Mouse (Mus musculus): ENCODE measurements around the gene Ptk7. TPM values are rescaled to one million over a fixed set of nuclear protein-coding genes. Genes with fewer than 3 reads are reported as not detected.

Ptk7 gene
- polyA plus RNA-seq, 1 experiment from 2014 or later, result 16.0 TPM

DNA sequence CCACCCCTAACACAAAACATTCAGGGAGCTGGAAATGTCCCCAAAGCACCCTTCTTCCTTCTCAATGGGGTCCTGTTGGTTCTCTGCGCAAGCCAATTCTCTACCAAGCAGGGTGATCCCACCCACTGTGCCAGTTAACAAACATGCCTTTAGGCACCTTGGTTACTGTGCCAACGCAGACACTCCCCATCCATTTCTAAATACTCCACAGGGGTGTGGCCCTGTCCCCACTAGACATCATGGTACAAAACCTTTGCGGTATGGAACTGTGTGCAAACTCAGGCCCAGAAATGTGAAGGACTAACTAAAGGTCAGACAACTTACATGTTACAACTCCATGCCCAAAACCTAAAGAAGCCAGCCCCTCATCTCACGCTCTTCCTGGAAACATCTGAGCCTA is 36.2 kb downstream of the Ptk7 start:
- Histone ChIP-seq H3K4me1 (replicated peaks; ENCODE audit: control insufficient read depth, insufficient read depth, low read length) (no peaks in the 10 kb centered on the region; the same call in 1 of the 2 replicates), H3K36me3 (ENCODE audit: control insufficient read depth, insufficient read depth, low read length) (no peaks in the 10 kb centered on the region; the same call in 1 of the 2 replicates), H3K27me3 (ENCODE audit: control insufficient read depth, insufficient read depth, low read length) (no peaks in the 10 kb centered on the region), H3K27ac (ENCODE audit: low read depth, low read length) (no peak overlapping the region), H3K4me3 (ENCODE audit: low read depth, low read length) (no peak overlapping the region), H3K9me3 (ENCODE audit: control insufficient read depth, low read length) (no peaks in the 10 kb centered on the region), H3K4me2 (replicated peaks; ENCODE audit: low read depth, low read length) (no peak overlapping the region), H3K9ac (ENCODE audit: low read depth, low read length) (no peak overlapping the region)
- DNase-seq (ENCODE audit: low spot score), result no peak
- no peak for ATAC-seq (ENCODE audit: low FRiP score)
- WGBS, result 94% methylated on average over 4 of the region's 4 CpGs

GRCm38 (mm10) chr17:46591406-46591805 is 37.9 kb downstream of the Ptk7 start:
- no peak overlapping the region for H3K4me3 ChIP-seq (ENCODE audit: low read depth, low read length)
- H3K4me1 ChIP-seq (replicated peaks; ENCODE audit: control insufficient read depth, insufficient read depth, low read length), result no peaks in the 10 kb centered on the region; the same call in 1 of the 2 replicates
- H3K9me3 ChIP-seq (ENCODE audit: control insufficient read depth, low read length), result no peaks in the 10 kb centered on the region
- H3K27me3 ChIP-seq (ENCODE audit: control insufficient read depth, insufficient read depth, low read length), result no peaks in the 10 kb centered on the region
- no peak overlapping the region for H3K27ac ChIP-seq (ENCODE audit: low read depth, low read length)
- ATAC-seq (ENCODE audit: low FRiP score) (no peak), DNase-seq (ENCODE audit: low spot score) (no peak)
- no peaks in the 10 kb centered on the region; the same call in 1 of the 2 replicates for H3K36me3 ChIP-seq (ENCODE audit: control insufficient read depth, insufficient read depth, low read length)
- H3K9ac ChIP-seq (ENCODE audit: low read depth, low read length), result no peak overlapping the region
- no peak overlapping the region for H3K4me2 ChIP-seq (replicated peaks; ENCODE audit: low read depth, low read length)
- 90% methylated on average over 19 of the region's 19 CpGs for WGBS

DNA sequence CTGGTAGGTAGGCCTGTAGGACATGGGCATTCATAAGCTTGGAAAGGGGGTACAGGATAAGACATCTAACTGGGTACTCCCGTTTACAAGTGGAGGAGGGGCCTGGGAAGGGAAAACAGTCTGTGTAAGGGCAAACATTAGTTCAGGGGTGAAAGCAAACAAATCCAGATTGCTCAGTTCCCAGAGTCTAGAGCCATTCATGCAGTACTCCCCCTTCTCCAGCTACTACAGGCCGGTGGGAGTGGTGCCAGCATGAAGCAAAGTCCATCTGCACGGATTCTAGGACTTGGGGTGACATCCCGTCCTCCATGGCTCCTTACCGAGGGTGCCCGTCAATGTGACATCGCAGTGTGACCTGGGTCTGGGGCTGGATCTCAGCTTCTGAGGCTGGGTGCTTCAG is 38.9 kb downstream of the Ptk7 start:
- Histone ChIP-seq H3K27me3 (ENCODE audit: control insufficient read depth, insufficient read depth, low read length) (no peaks in the 10 kb centered on the region), H3K27ac (ENCODE audit: low read depth, low read length) (no peak overlapping the region), H3K4me2 (replicated peaks; ENCODE audit: low read depth, low read length) (no peak overlapping the region), H3K9me3 (ENCODE audit: control insufficient read depth, low read length) (no peaks in the 10 kb centered on the region), H3K36me3 (ENCODE audit: control insufficient read depth, insufficient read depth, low read length) (no peaks in the 10 kb centered on the region; the same call in 1 of the 2 replicates), H3K4me1 (replicated peaks; ENCODE audit: control insufficient read depth, insufficient read depth, low read length) (no peaks in the 10 kb centered on the region; the same call in 1 of the 2 replicates), H3K9ac (ENCODE audit: low read depth, low read length) (no peak overlapping the region), H3K4me3 (ENCODE audit: low read depth, low read length) (no peak overlapping the region)
- no peak for DNase-seq (ENCODE audit: low spot score)
- ATAC-seq (ENCODE audit: low FRiP score), result no peak
- WGBS, result 93% methylated on average over 7 of the region's 7 CpGs

GRCm38 (mm10) chr17:46589635-46590314 is 39.5 kb downstream of the Ptk7 start:
- H3K9me3 ChIP-seq (ENCODE audit: control insufficient read depth, low read length), result no peaks in the 10 kb centered on the region
- H3K9ac ChIP-seq (ENCODE audit: low read depth, low read length), result no peak overlapping the region
- DNase-seq (ENCODE audit: low spot score) (no peak), ATAC-seq (ENCODE audit: low FRiP score) (no peak)
- no peak overlapping the region for H3K27ac ChIP-seq (ENCODE audit: low read depth, low read length)
- H3K4me1 ChIP-seq (replicated peaks; ENCODE audit: control insufficient read depth, insufficient read depth, low read length), result no peaks in the 10 kb centered on the region; the same call in 1 of the 2 replicates
- 85% methylated on average over 16 of the region's 16 CpGs for WGBS
- H3K36me3 ChIP-seq (ENCODE audit: control insufficient read depth, insufficient read depth, low read length), result peaks cover under 1% of the 10 kb centered on the region; the same call in 1 of the 2 replicates
- no peak overlapping the region for H3K4me3 ChIP-seq (ENCODE audit: low read depth, low read length)
- H3K4me2 ChIP-seq (replicated peaks; ENCODE audit: low read depth, low read length), result no peak overlapping the region
- no peaks in the 10 kb centered on the region for H3K27me3 ChIP-seq (ENCODE audit: control insufficient read depth, insufficient read depth, low read length)

GRCm38 (mm10) chr17:46588913-46589312 is 40.4 kb downstream of the Ptk7 start:
- no peak overlapping the region for H3K27ac ChIP-seq (ENCODE audit: low read depth, low read length)
- H3K27me3 ChIP-seq (ENCODE audit: control insufficient read depth, insufficient read depth, low read length), result no peaks in the 10 kb centered on the region
- H3K36me3 ChIP-seq (ENCODE audit: control insufficient read depth, insufficient read depth, low read length), result peaks cover 3% of the 10 kb centered on the region; the same call in 1 of the 2 replicates
- H3K9ac ChIP-seq (ENCODE audit: low read depth, low read length), result no peak overlapping the region
- no peaks in the 10 kb centered on the region for H3K9me3 ChIP-seq (ENCODE audit: control insufficient read depth, low read length)
- H3K4me2 ChIP-seq (replicated peaks; ENCODE audit: low read depth, low read length), result no peak overlapping the region
- no peak for DNase-seq (ENCODE audit: low spot score)
- no peaks in the 10 kb centered on the region for H3K4me1 ChIP-seq (replicated peaks; ENCODE audit: control insufficient read depth, insufficient read depth, low read length)
- no peak for ATAC-seq (ENCODE audit: low FRiP score)
- 97% methylated on average over 6 of the region's 6 CpGs for WGBS
- H3K4me3 ChIP-seq (ENCODE audit: low read depth, low read length), result no peak overlapping the region

DNA sequence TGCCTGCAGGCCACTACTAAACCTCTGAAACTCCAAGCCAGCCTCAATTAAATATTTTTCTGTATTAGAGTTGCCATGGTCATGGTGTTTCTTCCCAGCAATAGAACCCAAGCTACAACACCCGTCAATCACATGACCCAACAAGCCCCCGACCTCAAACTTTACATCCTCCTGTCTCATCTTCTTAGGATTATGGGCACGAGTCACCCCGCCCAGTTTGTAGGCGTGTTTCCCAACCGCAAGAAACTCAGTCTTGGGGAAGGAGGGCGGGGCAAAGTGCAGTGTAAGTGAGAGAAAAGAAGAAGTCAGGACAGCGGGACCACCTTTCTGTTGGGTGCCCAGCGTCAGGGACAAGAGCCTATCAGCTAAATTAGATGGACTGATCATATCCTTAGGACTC is 41.1 kb downstream of the Ptk7 start:
- Histone ChIP-seq H3K36me3 (ENCODE audit: control insufficient read depth, insufficient read depth, low read length) (peaks cover 3% of the 10 kb centered on the region; the same call in 1 of the 2 replicates), H3K4me3 (ENCODE audit: low read depth, low read length) (no peak overlapping the region), H3K9ac (ENCODE audit: low read depth, low read length) (no peak overlapping the region), H3K4me1 (replicated peaks; ENCODE audit: control insufficient read depth, insufficient read depth, low read length) (no peaks in the 10 kb centered on the region), H3K9me3 (ENCODE audit: control insufficient read depth, low read length) (no peaks in the 10 kb centered on the region), H3K4me2 (replicated peaks; ENCODE audit: low read depth, low read length) (no peak overlapping the region), H3K27ac (ENCODE audit: low read depth, low read length) (no peak overlapping the region), H3K27me3 (ENCODE audit: control insufficient read depth, insufficient read depth, low read length) (no peaks in the 10 kb centered on the region)
- no peak for DNase-seq (ENCODE audit: low spot score)
- no peak for ATAC-seq (ENCODE audit: low FRiP score)
- 89% methylated on average over 9 of the region's 9 CpGs for WGBS

DNA sequence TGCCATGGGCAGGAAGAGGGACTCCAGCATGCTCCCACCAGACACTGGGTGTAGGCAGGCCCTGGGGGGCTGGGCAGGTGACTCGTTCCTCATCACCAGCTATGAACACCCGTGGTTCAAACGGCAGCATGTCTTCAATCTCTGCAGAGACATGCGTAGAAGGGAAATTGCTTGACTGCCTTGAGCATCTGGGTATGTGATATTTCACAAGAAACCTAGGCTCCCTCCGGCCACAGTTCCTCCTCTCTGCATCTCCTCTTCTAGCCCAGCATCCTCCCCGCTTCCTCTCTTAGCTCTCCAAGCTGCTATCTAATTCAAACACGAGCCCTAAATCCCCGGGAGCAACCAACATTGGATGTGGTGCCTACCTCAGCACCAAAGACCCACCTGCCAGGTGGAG is 43.0 kb downstream of the Ptk7 start:
- no peaks in the 10 kb centered on the region for H3K4me1 ChIP-seq (replicated peaks; ENCODE audit: control insufficient read depth, insufficient read depth, low read length)
- H3K36me3 ChIP-seq (ENCODE audit: control insufficient read depth, insufficient read depth, low read length), result peaks cover 3% of the 10 kb centered on the region; the same call in 1 of the 2 replicates
- H3K9me3 ChIP-seq (ENCODE audit: control insufficient read depth, low read length), result no peaks in the 10 kb centered on the region
- no peak overlapping the region for H3K27ac ChIP-seq (ENCODE audit: low read depth, low read length)
- no peak overlapping the region for H3K4me3 ChIP-seq (ENCODE audit: low read depth, low read length)
- H3K27me3 ChIP-seq (ENCODE audit: control insufficient read depth, insufficient read depth, low read length), result no peaks in the 10 kb centered on the region
- DNase-seq (ENCODE audit: low spot score) (no peak), ATAC-seq (ENCODE audit: low FRiP score) (no peak)
- WGBS, result 93% methylated on average over 8 of the region's 8 CpGs
- H3K9ac ChIP-seq (ENCODE audit: low read depth, low read length), result no peak overlapping the region
- H3K4me2 ChIP-seq (replicated peaks; ENCODE audit: low read depth, low read length), result no peak overlapping the region

DNA sequence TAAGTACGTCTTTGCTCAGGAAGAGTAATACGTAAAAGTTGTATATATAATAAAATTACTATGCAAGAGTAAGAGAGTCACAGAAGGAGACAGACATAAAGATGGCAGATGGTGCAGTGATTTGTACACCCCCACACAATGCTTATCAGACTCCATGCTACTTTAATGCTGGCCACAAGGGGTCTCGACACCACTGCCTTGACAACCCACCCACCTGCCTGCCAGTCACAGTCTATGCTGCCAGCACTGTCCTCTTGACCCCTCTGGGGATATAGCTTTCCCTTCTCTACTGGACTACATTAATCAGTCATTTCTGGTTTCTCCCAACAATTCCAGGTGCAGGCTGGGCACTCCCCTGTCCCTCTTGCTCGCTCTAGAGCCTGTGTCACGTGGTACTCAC is 50.7 kb downstream of the Ptk7 start:
- Histone ChIP-seq H3K4me2 (replicated peaks; ENCODE audit: low read depth, low read length) (no peak overlapping the region), H3K9me3 (ENCODE audit: control insufficient read depth, low read length) (no peaks in the 10 kb centered on the region), H3K36me3 (ENCODE audit: control insufficient read depth, insufficient read depth, low read length) (peaks cover 10% of the 10 kb centered on the region), H3K4me1 (replicated peaks; ENCODE audit: control insufficient read depth, insufficient read depth, low read length) (no peaks in the 10 kb centered on the region), H3K27ac (ENCODE audit: low read depth, low read length) (no peak overlapping the region), H3K27me3 (ENCODE audit: control insufficient read depth, insufficient read depth, low read length) (no peaks in the 10 kb centered on the region), H3K4me3 (ENCODE audit: low read depth, low read length) (no peak overlapping the region), H3K9ac (ENCODE audit: low read depth, low read length) (no peak overlapping the region)
- DNase-seq (ENCODE audit: low spot score) (no peak), ATAC-seq (ENCODE audit: low FRiP score) (no peak)
- whole genome bisulfite sequencing, result 81% methylated on average over 5 of the region's 5 CpGs

DNA sequence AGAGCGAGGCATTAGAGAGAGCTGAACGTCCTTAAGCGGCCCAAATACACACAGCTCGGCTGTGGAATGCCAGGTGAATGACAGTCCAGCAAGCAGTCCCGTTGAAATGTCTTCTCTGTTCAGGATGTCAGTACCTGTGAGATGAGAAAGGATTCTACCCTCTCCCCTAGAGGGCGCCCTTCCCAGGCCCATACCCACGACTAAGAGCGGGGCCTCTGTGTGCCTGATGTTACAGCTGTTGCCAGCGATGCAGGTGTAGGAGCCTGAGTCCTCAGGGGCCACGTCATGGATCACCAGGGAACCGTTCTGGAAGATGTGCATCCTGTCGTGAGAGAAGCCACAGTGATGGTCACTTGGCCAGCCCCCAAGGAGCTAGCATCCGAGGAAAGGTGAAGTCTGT is 53.2 kb downstream of the Ptk7 start:
- 92% methylated on average over 13 of the region's 13 CpGs for WGBS
- H3K27ac ChIP-seq (ENCODE audit: low read depth, low read length), result no peak overlapping the region

More for the DNA sequence above, 53.2 kb downstream of the Ptk7 start:
- no peak for ATAC-seq (ENCODE audit: low FRiP score)
- Histone ChIP-seq H3K4me1 (replicated peaks; ENCODE audit: control insufficient read depth, insufficient read depth, low read length) (no peaks in the 10 kb centered on the region), H3K9me3 (ENCODE audit: control insufficient read depth, low read length) (no peaks in the 10 kb centered on the region), H3K9ac (ENCODE audit: low read depth, low read length) (no peak overlapping the region), H3K4me2 (replicated peaks; ENCODE audit: low read depth, low read length) (no peak overlapping the region), H3K36me3 (ENCODE audit: control insufficient read depth, insufficient read depth, low read length) (peaks cover 13% of the 10 kb centered on the region), H3K4me3 (ENCODE audit: low read depth, low read length) (no peak overlapping the region), H3K27me3 (ENCODE audit: control insufficient read depth, insufficient read depth, low read length) (no peaks in the 10 kb centered on the region)
- DNase-seq (ENCODE audit: low spot score), result no peak
